Mouse (Mus musculus): ENCODE measurements around the gene Slc4a11.

DNA sequence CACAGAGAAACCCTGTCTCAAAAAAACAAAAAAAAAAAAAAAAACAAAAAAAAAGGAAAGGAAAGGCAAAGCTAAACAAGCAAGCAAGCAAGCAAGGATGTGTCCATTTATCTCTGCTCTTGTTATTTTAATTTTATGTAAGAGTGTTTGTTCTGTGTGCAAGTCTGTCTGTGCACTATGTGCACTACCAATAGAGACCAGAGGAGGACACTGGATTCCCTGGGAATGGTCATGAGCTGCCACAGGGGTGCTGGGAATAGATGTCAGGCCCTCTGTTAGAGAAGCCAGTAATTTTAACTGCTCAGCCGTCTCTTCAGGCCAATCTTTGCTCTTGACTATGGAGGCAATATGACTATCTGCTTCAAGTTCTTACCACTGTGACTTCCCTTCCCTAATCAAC, 46.3 kb upstream of the Slc4a11 start:
- no peak for TF ChIP-seq CTCF (IDR thresholded peaks at IDR 0.05; ENCODE audit: extremely low read depth, insufficient read depth, insufficient read length, insufficient replicate concordance)
- no peak for TF ChIP-seq POLR2A (IDR thresholded peaks at IDR 0.05; ENCODE audit: low read depth, low read length)
